Mouse (Mus musculus) mouse trophoblast stem cell (cell line): Measurements from ENCODE around the gene Dnali1.

Experiments used
- in situ Hi-C, 2 experiments: fragments of 300-500 bp; cut with MseI, MboI; formaldehyde crosslinking; loops; 2 replicates in 1 of 2; 3 replicates in 1 of 2; pipeline ENCODE4 v1.15.1; 2025

The Dnali1 gene

DNA sequence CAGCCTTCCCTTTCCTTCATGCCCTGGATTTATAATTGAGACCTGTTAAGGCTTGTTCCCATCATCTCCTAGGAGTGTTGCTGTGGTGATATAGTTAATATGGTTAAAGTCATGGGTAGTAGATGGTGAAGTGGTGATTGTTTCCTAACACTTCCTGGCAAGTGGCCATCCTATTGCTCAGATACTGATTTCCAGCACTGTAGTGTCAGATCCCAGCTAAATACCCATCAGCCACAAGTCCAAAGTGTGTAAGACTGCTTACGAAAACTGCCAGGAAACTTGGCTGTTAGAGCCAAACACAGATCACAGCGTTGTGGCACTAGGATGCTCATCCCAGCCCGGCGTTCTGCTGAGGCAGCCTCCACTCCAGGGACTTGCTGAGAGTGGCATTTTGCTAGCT lies 31.2 kb downstream of the Dnali1 start:
- in situ Hi-C loops, result no loop called here

DNA sequence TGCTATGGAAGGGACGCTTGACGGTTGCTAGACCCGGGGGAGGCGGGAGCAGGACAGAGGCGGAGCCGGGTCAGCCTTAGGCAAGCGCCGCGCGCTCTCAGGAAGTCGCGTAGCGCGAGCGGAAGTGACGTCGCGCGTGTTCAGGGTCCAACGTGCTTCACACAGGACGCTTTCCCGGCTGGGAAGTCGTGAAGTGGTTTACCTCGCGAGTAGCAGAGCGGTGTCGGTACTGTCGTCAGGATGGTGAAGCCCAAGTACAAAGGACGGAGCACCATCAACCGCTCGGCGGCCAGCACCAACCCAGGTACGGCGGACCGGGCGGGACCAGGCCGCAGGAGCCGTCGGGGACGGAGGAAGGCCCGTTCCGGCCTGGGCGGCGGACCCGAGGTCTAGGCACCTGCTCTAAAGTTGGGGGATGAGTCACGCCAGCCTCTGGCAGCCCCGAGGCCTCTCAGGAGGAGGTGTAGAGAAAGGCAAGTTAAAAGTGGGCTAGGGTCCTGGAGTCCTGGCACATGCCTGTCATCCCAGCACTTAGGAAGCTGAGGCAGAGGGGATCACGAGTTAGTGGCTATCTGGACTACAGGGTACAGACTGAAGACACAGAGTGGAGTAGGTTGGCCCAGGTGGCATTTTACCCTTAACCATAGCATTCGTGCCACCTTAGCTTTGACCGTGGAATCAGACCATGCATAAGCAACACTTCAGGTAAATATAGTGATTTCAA lies 35.5 kb downstream of the Dnali1 start:
- in situ Hi-C loops, result no loop called here

DNA sequence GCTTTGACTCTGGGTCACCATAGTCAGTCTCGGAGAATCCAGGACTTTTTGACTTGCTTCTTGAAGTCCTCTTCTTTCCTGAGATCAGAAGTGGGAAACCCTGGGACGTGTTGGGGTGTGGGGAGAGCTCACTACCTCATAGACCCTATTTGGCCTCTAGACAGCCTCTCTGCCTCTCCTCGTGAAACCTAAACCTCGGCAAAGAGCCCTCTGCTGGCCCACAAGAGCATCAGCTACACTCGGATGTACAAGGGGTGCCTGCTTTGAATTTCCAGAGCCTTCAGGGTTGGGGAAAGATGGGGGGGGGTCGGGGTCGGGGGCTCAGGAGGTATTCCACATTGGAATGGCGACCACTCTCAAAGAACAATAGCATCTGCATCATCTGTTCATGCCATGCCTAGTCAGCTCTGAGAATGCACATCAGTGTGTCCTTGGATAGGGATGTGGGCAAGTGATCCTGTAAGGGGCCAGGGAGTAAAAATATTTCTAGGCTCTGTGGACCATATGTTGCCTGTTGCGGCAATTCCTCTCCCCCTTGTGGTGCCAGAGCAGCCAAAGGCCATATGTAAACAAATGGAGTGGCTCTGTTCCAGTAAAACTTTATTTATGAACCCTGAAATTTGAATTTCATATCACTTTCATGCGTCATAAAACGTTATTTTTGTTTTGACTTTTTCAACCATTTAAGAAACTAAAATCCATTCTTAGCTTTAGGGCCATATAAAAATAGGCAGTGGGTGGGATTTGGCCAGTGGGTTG lies 44.5 kb downstream of the Dnali1 start:
- in situ Hi-C loops, result loop anchor here in 1 of 2 experiments (5.0 kb wide), 1 partner anchor 64 kb away; no protein-coding TSS in a partner anchor

DNA sequence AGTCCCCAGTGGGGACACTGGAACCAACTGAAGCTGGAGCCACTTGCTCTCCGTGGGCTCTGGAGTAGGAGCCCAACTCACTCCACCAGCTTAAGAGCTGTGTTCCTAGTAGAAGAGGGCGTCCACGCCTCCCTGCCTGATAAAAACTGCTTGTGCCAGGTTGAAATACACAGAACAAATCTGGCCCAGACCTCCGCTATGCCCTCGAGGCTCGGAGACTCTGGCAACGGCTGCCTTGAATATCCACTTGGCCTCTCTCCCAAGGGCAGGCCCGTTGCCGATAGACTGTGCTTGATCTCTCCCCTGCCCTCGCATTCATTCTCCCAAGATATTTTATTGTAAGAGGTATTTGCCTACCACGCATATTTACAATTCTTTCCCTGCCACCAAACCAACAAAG lies 48.1 kb downstream of the Dnali1 start:
- in situ Hi-C loops, result no loop called here

DNA sequence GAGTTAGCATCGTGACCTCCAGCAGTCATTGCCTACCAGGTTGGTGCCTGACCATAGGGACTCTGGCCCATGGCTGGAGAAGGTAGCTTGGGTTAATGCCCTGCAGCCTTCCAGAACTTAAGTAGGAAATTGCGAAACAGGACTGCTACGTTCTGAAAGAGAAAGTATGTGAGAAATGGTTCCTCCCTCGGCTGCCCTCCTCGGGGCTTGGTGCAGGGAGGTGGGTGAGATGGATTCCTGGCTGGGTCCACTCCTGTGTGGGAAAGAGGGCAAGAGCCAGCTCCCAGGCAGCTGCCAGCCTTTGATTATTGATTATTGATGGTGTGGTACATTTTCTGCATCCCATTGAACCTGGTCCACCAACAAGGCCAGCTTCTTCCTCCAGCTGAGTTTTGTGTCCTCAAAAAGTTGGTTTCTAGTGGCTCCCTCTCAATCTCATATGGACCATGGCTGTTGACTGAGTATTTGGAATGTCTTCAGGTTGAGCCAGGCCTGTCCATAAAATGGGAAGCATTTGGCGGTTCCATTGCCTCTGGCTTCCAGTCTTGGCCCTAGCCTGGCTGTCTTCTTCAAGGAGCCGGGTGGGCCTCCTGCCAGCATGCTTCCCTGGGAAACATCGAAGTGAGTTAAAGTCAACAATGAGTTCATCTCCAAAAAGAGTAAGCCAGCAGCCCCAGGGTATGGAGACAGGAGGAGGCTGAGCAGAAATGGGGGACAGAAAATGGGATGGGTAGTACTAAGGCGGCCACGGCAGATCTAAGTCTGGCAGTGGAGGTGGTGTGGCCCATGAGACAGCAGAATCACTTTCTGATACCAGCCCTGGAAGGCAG lies 49.5 kb downstream of the Dnali1 start, which contains the start of gene Gnl2:
TSS of gene Gnl2 (plus strand) at position 780 of the 830 bp plus-strand sequence.
- in situ Hi-C loops, result no loop called here

DNA sequence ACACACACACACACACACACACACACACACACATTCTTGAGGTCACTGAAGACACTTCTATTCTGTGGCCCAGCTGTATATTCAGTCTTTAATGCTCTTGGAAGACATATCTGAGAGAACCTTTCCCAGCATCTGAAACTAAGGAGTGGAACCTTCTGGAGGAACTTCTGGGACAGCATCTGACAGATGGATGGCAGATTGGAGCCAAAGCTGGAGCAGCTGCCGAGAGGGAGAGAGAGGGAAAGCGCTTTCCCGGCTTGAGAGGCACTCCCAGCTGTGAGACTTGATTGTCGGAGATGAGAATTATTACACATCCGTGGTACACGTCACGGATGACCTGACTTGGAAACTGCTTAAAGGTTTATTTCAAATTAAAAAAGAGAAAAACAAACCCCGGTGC lies 56.8 kb downstream of the Dnali1 start:
- in situ Hi-C loops, result no loop called here

DNA sequence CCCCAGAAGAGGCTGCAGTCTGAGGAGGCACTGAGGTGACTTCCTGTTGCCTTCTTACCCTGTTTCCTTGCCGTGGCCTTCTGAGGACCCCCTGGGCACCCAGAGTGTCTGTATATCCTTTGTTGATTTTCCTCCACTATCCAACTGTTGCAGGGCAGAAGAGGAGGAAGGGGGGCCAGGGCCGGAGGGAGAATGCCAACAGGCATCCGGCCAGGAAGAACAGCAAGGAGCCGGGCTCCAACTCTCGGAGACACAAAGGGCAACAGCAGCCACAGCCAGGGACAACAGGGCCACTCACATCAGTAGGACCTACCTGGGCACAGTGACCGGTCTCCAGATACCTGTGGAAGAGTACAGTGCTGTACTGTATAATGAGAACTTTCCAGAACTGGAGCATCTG lies 57.3 kb downstream of the Dnali1 start:
- in situ Hi-C loops, result no loop called here

DNA sequence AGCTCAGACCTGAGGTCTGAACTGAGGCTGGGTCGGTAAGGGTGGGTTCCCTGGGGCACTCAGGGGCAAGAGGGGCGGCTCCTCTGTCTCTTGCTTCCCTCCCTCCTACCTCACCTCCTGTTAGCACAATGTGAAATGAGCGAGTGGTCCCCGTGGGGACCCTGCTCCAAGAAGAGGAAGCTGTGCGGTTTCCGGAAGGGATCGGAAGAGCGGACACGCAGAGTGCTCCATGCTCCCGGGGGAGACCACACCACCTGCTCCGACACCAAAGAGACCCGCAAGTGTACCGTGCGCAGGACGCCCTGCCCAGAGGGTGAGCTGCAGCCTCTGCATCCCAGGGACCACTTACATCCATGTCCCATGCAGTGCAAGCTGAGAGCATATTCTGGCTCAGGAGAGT lies 58.0 kb downstream of the Dnali1 start:
- in situ Hi-C loops, result no loop called here
